Comparison of ENCODE assay signal across 16 mouse cellular contexts in genomic region chr15:80614500-80615289, GRCm38 (mm10). TPM values are rescaled to one million over a fixed set of nuclear protein-coding genes. Genes with fewer than 3 reads are reported as not detected.
A peak's percentile ranks its signal among the peaks of the same experiment; 100 is the strongest.
DNase-seq lines count a peak whose midpoint lies in the region; ATAC-seq and TF ChIP-seq lines count a peak whose summit lies in the region.
"Had no signal": no experiment of that assay in that cellular context is flagged by ENCODE, and none has a peak within 500 bp of the region (broad histone marks: within the 10 kb centered on the region; RNA-seq: fewer than 3 reads in every experiment).

No protein-coding gene starts in this region.

- peak; percentile 58 for DNase-seq in CD4-positive, CD25-positive, alpha-beta regulatory T cell, adult 2 months (ENCODE audit: low read depth, low spot score)
- peak; percentile 60 to 76 for DNase-seq in thymus, adult 18-20 months
- DNase-seq in kidney, postnatal 25 days, result no peak
- DNase-seq in kidney, adult 2 months, result no peak
- no peak for DNase-seq in embryo, embryonic 10.5 days (ENCODE audit: low spot score)
- DNase-seq: adrenal gland, postnatal 10 days; cerebellum, adult 18-20 months; gastrocnemius, postnatal 14 days; kidney, postnatal 36 days had no signal

- WGBS in heart, embryonic 16.5 days, result 56% methylated on average over 18 of the region's 18 CpGs
- WGBS in heart, embryonic 11.5 days (ENCODE audit: insufficient replicate concordance), result 65% methylated on average over 18 of the region's 18 CpGs
- 61% methylated on average over 17 of the region's 18 CpGs for WGBS in limb, embryonic 15.5 days
- WGBS in kidney, adult 2 months, result 76% methylated on average over 18 of the region's 18 CpGs

- no peak overlapping the region for H3K9ac ChIP-seq in heart, embryonic 16.5 days (ENCODE audit: low read length)
- no peak overlapping the region for H3K9ac ChIP-seq in heart, embryonic 11.5 days (ENCODE audit: low read depth, low read length)
- H3K9ac ChIP-seq in limb, embryonic 15.5 days, result no peak overlapping the region
- H3K9ac ChIP-seq: heart, embryonic 15.5 days; liver, embryonic 12.5 days had no signal

- no peak for ATAC-seq in heart, embryonic 16.5 days (replicated peaks; ENCODE audit: extremely low read depth, insufficient read depth, low FRiP score)
- ATAC-seq in heart, embryonic 11.5 days (replicated peaks; ENCODE audit: insufficient number of reproducible peaks, low FRiP score, low TSS enrichment), result no peak
- 0 out of 2 replicates have a peak, but pooled peaks have one; percentile 24 for ATAC-seq in limb, embryonic 15.5 days (ENCODE audit: insufficient number of reproducible peaks, low FRiP score, low TSS enrichment, low read depth)
- ATAC-seq: hindbrain, postnatal 0 days; liver, embryonic 12.5 days had no signal

- H3K4me2 ChIP-seq in heart, embryonic 16.5 days (ENCODE audit: low read depth, low read length), result no peak overlapping the region
- H3K4me2 ChIP-seq in heart, embryonic 11.5 days, result no peak overlapping the region
- H3K4me2 ChIP-seq in limb, embryonic 15.5 days, result no peak overlapping the region
- H3K4me2 ChIP-seq: heart, embryonic 15.5 days had no signal

- TF ChIP-seq POLR2A in kidney, adult 2 months (IDR thresholded peaks at IDR 0.05; ENCODE audit: low read depth, low read length), result no peak

- H3K27me3 ChIP-seq in heart, embryonic 16.5 days (ENCODE audit: control insufficient read depth, insufficient read depth, low read length), result peaks cover 6% of the 10 kb centered on the region
- H3K27me3 ChIP-seq in heart, embryonic 11.5 days (ENCODE audit: control insufficient read depth, insufficient read depth, low read length), result peaks cover 13% of the 10 kb centered on the region; the same call in 1 of the 2 replicates
- H3K27me3 ChIP-seq in limb, embryonic 15.5 days, result peaks cover 23% of the 10 kb centered on the region; the same call in 1 of the 2 replicates
- H3K27me3 ChIP-seq in kidney, adult 2 months (replicated peaks; ENCODE audit: control insufficient read depth, insufficient read depth, low read length), result no peaks in the 10 kb centered on the region; the same call in 1 of the 2 replicates

- 0 out of 2 replicates have a peak, but pooled peaks cover 3% of the 10 kb centered on the region for H3K4me1 ChIP-seq in heart, embryonic 16.5 days (ENCODE audit: control insufficient read depth, insufficient read depth, low read length)
- H3K4me1 ChIP-seq in heart, embryonic 11.5 days (ENCODE audit: control insufficient read depth, insufficient read depth, low read length), result peaks cover 9% of the 10 kb centered on the region
- H3K4me1 ChIP-seq in limb, embryonic 15.5 days, result peaks cover 11% of the 10 kb centered on the region; the same call in 1 of the 2 replicates
- no peaks in the 10 kb centered on the region for H3K4me1 ChIP-seq in kidney, adult 2 months (ENCODE audit: control insufficient read depth, insufficient read depth, low read length)

- no peak overlapping the region for H3K4me3 ChIP-seq in heart, embryonic 16.5 days (ENCODE audit: low read length)
- no peak overlapping the region for H3K4me3 ChIP-seq in heart, embryonic 11.5 days (ENCODE audit: low read depth, low read length)
- no peak overlapping the region for H3K4me3 ChIP-seq in limb, embryonic 15.5 days
- H3K4me3 ChIP-seq in kidney, adult 2 months (ENCODE audit: insufficient read depth, low read depth, low read length), result no peak overlapping the region
- H3K4me3 ChIP-seq: heart, embryonic 15.5 days; liver, embryonic 12.5 days had no signal

- H3K27ac ChIP-seq in heart, embryonic 16.5 days (ENCODE audit: low read length), result peak overlapping the region; percentile 9; the same call in 1 of the 2 replicates
- H3K27ac ChIP-seq in heart, embryonic 11.5 days (ENCODE audit: low read depth, low read length), result no peak overlapping the region
- H3K27ac ChIP-seq in limb, embryonic 15.5 days, result no peak overlapping the region
- H3K27ac ChIP-seq in kidney, adult 2 months (ENCODE audit: insufficient read depth, low read depth, low read length), result no peak overlapping the region
- H3K27ac ChIP-seq: heart, embryonic 15.5 days; hindbrain, postnatal 0 days; liver, embryonic 12.5 days had no signal

- no peaks in the 10 kb centered on the region for H3K36me3 ChIP-seq in heart, embryonic 16.5 days (ENCODE audit: control insufficient read depth, insufficient read depth)
- no peaks in the 10 kb centered on the region for H3K36me3 ChIP-seq in heart, embryonic 11.5 days (ENCODE audit: control insufficient read depth, insufficient read depth, low read length)
- no peaks in the 10 kb centered on the region for H3K36me3 ChIP-seq in limb, embryonic 15.5 days
- no peaks in the 10 kb centered on the region for H3K36me3 ChIP-seq in kidney, adult 2 months (ENCODE audit: control insufficient read depth, insufficient read depth, low read length)
- H3K36me3 ChIP-seq: heart, embryonic 15.5 days; liver, embryonic 12.5 days had no signal

- no peak for TF ChIP-seq CTCF in kidney, adult 2 months (conservative IDR thresholded peaks at IDR 0.05; ENCODE audit: insufficient read depth, insufficient read length, low read depth, low read length)

- no peaks in the 10 kb centered on the region for H3K9me3 ChIP-seq in heart, embryonic 16.5 days (replicated peaks; ENCODE audit: control insufficient read depth, low read length)
- no peaks in the 10 kb centered on the region for H3K9me3 ChIP-seq in heart, embryonic 11.5 days (replicated peaks; ENCODE audit: control insufficient read depth, low read length)
- no peaks in the 10 kb centered on the region for H3K9me3 ChIP-seq in limb, embryonic 15.5 days
- H3K9me3 ChIP-seq: heart, embryonic 15.5 days; liver, embryonic 12.5 days had no signal

RNA-seq across cellular contexts. Expression of gene Grap2, which starts 42.3 kb away (rescaled TPM):
- polyA plus RNA-seq in heart, embryonic 16.5 days (2015; fragmentation: Nextera tagmentation; extraction: Ambion mirVana), result 3.0 and 4.9 TPM in 2 replicates
- 12.8 and 16.0 TPM in 2 replicates for polyA plus RNA-seq in heart, embryonic 11.5 days (2014; fragmentation: Nextera tagmentation; extraction: Ambion mirVana)
- polyA plus RNA-seq in limb, embryonic 15.5 days (2015; fragmentation: Nextera tagmentation; extraction: Ambion mirVana), result 1.1 and 1.2 TPM in 2 replicates
- 0.31 and 2.5 TPM in 2 replicates for polyA plus RNA-seq in kidney, adult 2 months (2012; rRNA removed)

RNA-seq across cellular contexts. Expression of gene Enthd1, which starts 49.7 kb away (rescaled TPM):
- polyA plus RNA-seq in heart, embryonic 16.5 days (2015; fragmentation: Nextera tagmentation; extraction: Ambion mirVana), result not detected in 2 replicates
- polyA plus RNA-seq in heart, embryonic 11.5 days (2014; fragmentation: Nextera tagmentation; extraction: Ambion mirVana), result not detected in 2 replicates
- polyA plus RNA-seq in limb, embryonic 15.5 days (2015; fragmentation: Nextera tagmentation; extraction: Ambion mirVana), result 0.09 TPM in 1 of 2 replicates, not detected in the other
- not detected in 2 replicates for polyA plus RNA-seq in kidney, adult 2 months (2012; rRNA removed)
- polyA plus RNA-seq: heart, embryonic 15.5 days; hindbrain, postnatal 0 days; liver, embryonic 12.5 days; stomach, embryonic 14.5 days had no signal

RNA-seq across cellular contexts. Expression of gene Fam83f, which starts 57.0 kb away (rescaled TPM):
- polyA plus RNA-seq in heart, embryonic 16.5 days (2015; fragmentation: Nextera tagmentation; extraction: Ambion mirVana), result 0.60 and 0.81 TPM in 2 replicates
- 0.19 TPM in 1 of 2 replicates, not detected in the other for polyA plus RNA-seq in heart, embryonic 11.5 days (2014; fragmentation: Nextera tagmentation; extraction: Ambion mirVana)
- polyA plus RNA-seq in limb, embryonic 15.5 days (2015; fragmentation: Nextera tagmentation; extraction: Ambion mirVana), result 6.0 and 6.6 TPM in 2 replicates
- polyA plus RNA-seq in kidney, adult 2 months (2012; rRNA removed), result 2.8 and 3.1 TPM in 2 replicates

Comparison
In these comparisons a context has a peak if more than half of its experiments do, and no peak if none do; other contexts are left out.
1. DNase-seq: peak in CD4-positive, CD25-positive, alpha-beta regulatory T cell, adult 2 months (single experiment) and thymus, adult 18-20 months (2 of 2); none in kidney, postnatal 25 days (0 of 2), kidney, adult 2 months (single experiment) and embryo, embryonic 10.5 days (single experiment).